ENCODE assay signal across 22 mouse cellular contexts in genomic region chr14:51140342-51140741, GRCm38 (mm10). TPM values are rescaled to one million over a fixed set of nuclear protein-coding genes. Genes with fewer than 3 reads are reported as not detected.
DNase-seq lines count a peak whose midpoint lies in the region; ATAC-seq and TF ChIP-seq lines count a peak whose summit lies in the region.
"Had no signal": no experiment of that assay in that cellular context is flagged by ENCODE, and none has a peak within 500 bp of the region (broad histone marks: within the 10 kb centered on the region; RNA-seq: fewer than 3 reads in every experiment).

No protein-coding gene starts in this region.

- no peak overlapping the region; the same call in 1 of the 2 replicates for H3K9ac ChIP-seq in liver, embryonic 13.5 days
- H3K9ac ChIP-seq in MEL (ENCODE audit: control insufficient read depth, low read depth, low read length, poor library complexity, severe bottlenecking): no peak overlapping the region
- no peak overlapping the region for H3K9ac ChIP-seq in intestine, embryonic 15.5 days
- H3K9ac ChIP-seq: heart, embryonic 15.5 days; limb, embryonic 13.5 days had no signal

- H3K27me3 ChIP-seq in liver, embryonic 13.5 days: no peaks in the 10 kb centered on the region
- H3K27me3 ChIP-seq in MEL (ENCODE audit: control insufficient read depth in 1 of 2, insufficient read depth in 2 of 2, low read length in 2 of 2): no peaks in the 10 kb centered on the region
- no peaks in the 10 kb centered on the region for H3K27me3 ChIP-seq in intestine, embryonic 15.5 days (replicated peaks)
- H3K27me3 ChIP-seq: heart, embryonic 15.5 days; limb, embryonic 13.5 days had no signal

- no peak for TF ChIP-seq POLR2A in MEL (IDR thresholded peaks at IDR 0.05; ENCODE audit: control insufficient read depth in 1 of 2, insufficient read depth in 1 of 2, low read depth in 1 of 2, low read length in 2 of 2, poor library complexity in 1 of 2)

- H3K36me3 ChIP-seq in liver, embryonic 13.5 days: no peaks in the 10 kb centered on the region
- H3K36me3 ChIP-seq in MEL (ENCODE audit: control insufficient read depth in 1 of 2, insufficient read depth in 2 of 2, low read length in 2 of 2): peaks cover 0 to 20% of the 10 kb centered on the region in 2 experiments; a peak in 2 of 4 replicates
- no peaks in the 10 kb centered on the region for H3K36me3 ChIP-seq in intestine, embryonic 15.5 days
- H3K36me3 ChIP-seq: heart, embryonic 15.5 days; limb, embryonic 13.5 days had no signal

- DNase-seq in heart, adult 11 months: peak; percentile 74
- no peak for DNase-seq in heart, postnatal 4 days
- no peak for DNase-seq in liver, embryonic 13.5 days
- no peak for DNase-seq in liver
- DNase-seq in MEL (ENCODE audit: low read depth, low spot score): peak; percentile 37
- DNase-seq in urinary bladder, postnatal 14 days (ENCODE audit: low spot score): no peak
- no peak for DNase-seq in urinary bladder, postnatal 10 days (ENCODE audit: low spot score)
- DNase-seq: B cell, adult 2 months; cerebellum, postnatal 10 days; gastrocnemius, postnatal 14 days; right cerebral cortex, postnatal 4 days had no signal

- H3K4me2 ChIP-seq in liver, embryonic 13.5 days: no peak overlapping the region
- H3K4me2 ChIP-seq in intestine, embryonic 15.5 days (replicated peaks): no peak overlapping the region
- H3K4me2 ChIP-seq: heart, embryonic 15.5 days; limb, embryonic 13.5 days had no signal

- peaks cover 54% of the 10 kb centered on the region for H3K4me1 ChIP-seq in liver, embryonic 13.5 days (replicated peaks)
- H3K4me1 ChIP-seq in MEL (ENCODE audit: control insufficient read depth in 1 of 2, insufficient read depth in 2 of 2, low read length in 2 of 2): peaks cover 7 to 12% of the 10 kb centered on the region in 2 experiments
- H3K4me1 ChIP-seq in intestine, embryonic 15.5 days (replicated peaks): no peaks in the 10 kb centered on the region
- H3K4me1 ChIP-seq: limb, embryonic 13.5 days had no signal

- TF ChIP-seq RAD21 in MEL (IDR thresholded peaks at IDR 0.05; ENCODE audit: low read depth, low read length): no peak

- no peak for TF ChIP-seq CTCF in MEL (IDR thresholded peaks at IDR 0.05 in 2 of 3, conservative IDR thresholded peaks at IDR 0.05 in 1 of 3; ENCODE audit: control insufficient read depth in 1 of 3, insufficient read depth in 1 of 3, low read depth in 2 of 3, low read length in 3 of 3, poor library complexity in 1 of 3, severe bottlenecking in 1 of 3)

- TF ChIP-seq EP300 in MEL (IDR thresholded peaks at IDR 0.05; ENCODE audit: low read depth in 1 of 2, low read length in 2 of 2): no peak

- WGBS in liver, embryonic 13.5 days (ENCODE audit: insufficient replicate concordance): 68% methylated on average over 2 of the region's 2 CpGs
- 58% methylated on average over 2 of the region's 2 CpGs for WGBS in intestine, embryonic 15.5 days

- H3K4me3 ChIP-seq in liver, embryonic 13.5 days (replicated peaks): no peak overlapping the region
- H3K4me3 ChIP-seq in MEL (ENCODE audit: control insufficient read depth in 1 of 2, insufficient read depth in 1 of 2, low read depth in 2 of 2, low read length in 2 of 2): no peak overlapping the region
- H3K4me3 ChIP-seq in intestine, embryonic 15.5 days (replicated peaks): no peak overlapping the region
- H3K4me3 ChIP-seq: heart, embryonic 15.5 days; limb, embryonic 13.5 days had no signal

- H3K9me3 ChIP-seq in liver, embryonic 13.5 days (replicated peaks): no peaks in the 10 kb centered on the region
- H3K9me3 ChIP-seq in MEL (replicated peaks; ENCODE audit: insufficient read depth, low read length): no peaks in the 10 kb centered on the region
- no peaks in the 10 kb centered on the region for H3K9me3 ChIP-seq in intestine, embryonic 15.5 days
- H3K9me3 ChIP-seq: heart, embryonic 15.5 days; limb, embryonic 13.5 days had no signal

- H3K79me2 ChIP-seq in MEL (ENCODE audit: control insufficient read depth, insufficient read depth, low read length, poor library complexity): no peaks in the 10 kb centered on the region

- no peak for ATAC-seq in liver, embryonic 13.5 days (ENCODE audit: low read depth)
- ATAC-seq in intestine, embryonic 15.5 days: peak; percentile 36; the same call in 1 of the 2 replicates
- ATAC-seq: forebrain, embryonic 16.5 days; midbrain, embryonic 16.5 days had no signal

- H3K27ac ChIP-seq in liver, embryonic 13.5 days: peak overlapping the region; percentile 43; the same call in 1 of the 2 replicates
- H3K27ac ChIP-seq in MEL (ENCODE audit: control insufficient read depth, low read depth, low read length): no peak overlapping the region
- no peak overlapping the region for H3K27ac ChIP-seq in intestine, embryonic 15.5 days
- H3K27ac ChIP-seq: heart, embryonic 15.5 days; limb, embryonic 13.5 days; macrophage had no signal

TF ChIP-seq in MEL, 35 proteins besides CTCF, POLR2A, EP300 and RAD21:
- TF ChIP-seq NRF1 (IDR thresholded peaks at IDR 0.05; ENCODE audit: insufficient read depth, low read depth, low read length, poor library complexity, severe bottlenecking) (no peak), MAZ (IDR thresholded peaks at IDR 0.05; ENCODE audit: low read depth, low read length) (no peak)

RNA-seq across cellular contexts. Expression of gene Rnase1, which starts 6.2 kb away (rescaled TPM):
- total RNA-seq in heart, postnatal 4 days (2021): under 1 TPM; 0.55 to 0.99 TPM
- polyA plus RNA-seq in liver, embryonic 13.5 days (2015; fragmentation: Nextera tagmentation; extraction: Ambion mirVana): 0.12 TPM in 1 of 2 replicates, not detected in the other
- not detected in 2 replicates for total RNA-seq in MEL (2012; rRNA removed)
- under 1 TPM in 1 of 2 experiments, not detected in 1; 0.07 TPM for polyA plus RNA-seq in MEL (2012; ENCODE audit: insufficient read depth in 1 of 2, insufficient read length in 2 of 2, low read depth in 1 of 2, low replicate concordance in 2 of 2, missing spikeins in 1 of 2)
- 27.9 and 88.1 TPM in 2 replicates for polyA plus RNA-seq in intestine, embryonic 15.5 days (2015; fragmentation: Nextera tagmentation; extraction: Ambion mirVana)
- total RNA-seq: gastrocnemius, postnatal 14 days had no signal
- polyA plus RNA-seq: forebrain, embryonic 16.5 days; macrophage had no signal

RNA-seq across cellular contexts. Expression of gene Rnase6, which starts 16.6 kb away (rescaled TPM):
- under 1 TPM; 0.34 to 0.69 TPM for total RNA-seq in heart, postnatal 4 days (2021)
- 2.6 and 2.7 TPM in 2 replicates for polyA plus RNA-seq in liver, embryonic 13.5 days (2015; fragmentation: Nextera tagmentation; extraction: Ambion mirVana)
- total RNA-seq in MEL (2012; rRNA removed): 65.0 and 73.4 TPM in 2 replicates
- 10 to 100 TPM in 1 of 2 experiments, not detected in 1; 49.2 TPM for polyA plus RNA-seq in MEL (2012; ENCODE audit: insufficient read depth in 1 of 2, insufficient read length in 2 of 2, low read depth in 1 of 2, low replicate concordance in 2 of 2, missing spikeins in 1 of 2)
- 1.3 and 2.0 TPM in 2 replicates for polyA plus RNA-seq in intestine, embryonic 15.5 days (2015; fragmentation: Nextera tagmentation; extraction: Ambion mirVana)

RNA-seq across cellular contexts. Expression of gene Rnase2b, which starts 21.7 kb away (rescaled TPM):
- not detected for total RNA-seq in heart, postnatal 4 days (2021)
- polyA plus RNA-seq in liver, embryonic 13.5 days (2015; fragmentation: Nextera tagmentation; extraction: Ambion mirVana): not detected in 2 replicates
- not detected in 2 replicates for total RNA-seq in MEL (2012; rRNA removed)
- not detected for polyA plus RNA-seq in MEL (2012; ENCODE audit: insufficient read depth in 1 of 2, insufficient read length in 2 of 2, low read depth in 1 of 2, low replicate concordance in 2 of 2, missing spikeins in 1 of 2)
- polyA plus RNA-seq in intestine, embryonic 15.5 days (2015; fragmentation: Nextera tagmentation; extraction: Ambion mirVana): not detected in 2 replicates
- total RNA-seq: adrenal gland, postnatal 4 days; gastrocnemius, postnatal 14 days; left cerebral cortex, adult 8-10 months had no signal
- polyA plus RNA-seq: forebrain, embryonic 16.5 days; heart, embryonic 15.5 days; kidney, embryonic 16.5 days; limb, embryonic 13.5 days; macrophage; midbrain, embryonic 16.5 days; neural tube, embryonic 11.5 days had no signal

RNA-seq across cellular contexts. Expression of gene Eddm3b, which starts 26.1 kb away (rescaled TPM):
- total RNA-seq in heart, postnatal 4 days (2021): not detected
- polyA plus RNA-seq in liver, embryonic 13.5 days (2015; fragmentation: Nextera tagmentation; extraction: Ambion mirVana): not detected in 2 replicates
- not detected in 2 replicates for total RNA-seq in MEL (2012; rRNA removed)
- not detected for polyA plus RNA-seq in MEL (2012; ENCODE audit: insufficient read depth in 1 of 2, insufficient read length in 2 of 2, low read depth in 1 of 2, low replicate concordance in 2 of 2, missing spikeins in 1 of 2)
- not detected in 2 replicates for polyA plus RNA-seq in intestine, embryonic 15.5 days (2015; fragmentation: Nextera tagmentation; extraction: Ambion mirVana)
- total RNA-seq: gastrocnemius, postnatal 14 days; layer of hippocampus, adult 8-10 months; left cerebral cortex, adult 8-10 months had no signal
- polyA plus RNA-seq: forebrain, embryonic 16.5 days; heart, embryonic 15.5 days; limb, embryonic 13.5 days; macrophage; midbrain, embryonic 16.5 days; neural tube, embryonic 11.5 days had no signal

RNA-seq across cellular contexts. Expression of gene Ang, which starts 49.4 kb away (rescaled TPM):
- total RNA-seq in heart, postnatal 4 days (2021): 1 to 10 TPM; 2.2 to 3.3 TPM
- 3.7 and 4.6 TPM in 2 replicates for polyA plus RNA-seq in liver, embryonic 13.5 days (2015; fragmentation: Nextera tagmentation; extraction: Ambion mirVana)
- total RNA-seq in MEL (2012; rRNA removed): not detected in 2 replicates
- not detected for polyA plus RNA-seq in MEL (2012; ENCODE audit: insufficient read depth in 1 of 2, insufficient read length in 2 of 2, low read depth in 1 of 2, low replicate concordance in 2 of 2, missing spikeins in 1 of 2)
- 51.6 and 73.0 TPM in 2 replicates for polyA plus RNA-seq in intestine, embryonic 15.5 days (2015; fragmentation: Nextera tagmentation; extraction: Ambion mirVana)

Comparison
In these comparisons a context has a peak if more than half of its experiments do, and no peak if none do; other contexts are left out.
1. DNase-seq: peak in heart, adult 11 months (single experiment) and MEL (single experiment); none in heart, postnatal 4 days (single experiment), liver, embryonic 13.5 days (single experiment), liver (single experiment), urinary bladder, postnatal 14 days (single experiment) and urinary bladder, postnatal 10 days (single experiment).
2. RNA of gene Rnase1, which starts 6.2 kb away (polyA plus RNA-seq): 27.9 to 88.1 TPM in intestine, embryonic 15.5 days; 0.07 TPM in MEL and 0.12 TPM in liver, embryonic 13.5 days; every median in the first group is over 10 times any median in the second.